Mouse (Mus musculus): ENCODE data around the gene Mau2. TPM values are rescaled to one million over a fixed set of nuclear protein-coding genes. Genes with fewer than 3 reads are reported as not detected.

Gene Mau2
- polyA plus RNA-seq, 1 experiment from 2014 or later: 44.8 TPM

- WGBS: 93% methylated on average over 4 of the region's 4 CpGs
- Histone ChIP-seq H3K36me3 (replicated peaks; ENCODE audit: control insufficient read depth, insufficient read depth, low read depth, low read length) (no peaks in the 10 kb centered on the region), H3K9me3 (replicated peaks; ENCODE audit: control insufficient read depth, low read length) (no peaks in the 10 kb centered on the region), H3K4me2 (ENCODE audit: low read depth, low read length) (no peak overlapping the region), H3K27me3 (ENCODE audit: control insufficient read depth, insufficient read depth, low read length) (no peaks in the 10 kb centered on the region), H3K27ac (replicated peaks; ENCODE audit: low read depth, low read length) (no peak overlapping the region), H3K4me3 (ENCODE audit: low read depth, low read length) (no peak overlapping the region), H3K9ac (replicated peaks; ENCODE audit: low read length) (no peak overlapping the region), H3K4me1 (ENCODE audit: control insufficient read depth, insufficient read depth, low read length) (peaks cover 2% of the 10 kb centered on the region; the same call in 1 of the 2 replicates)
- no peak for DNase-seq (ENCODE audit: low spot score)
- ATAC-seq (replicated peaks; ENCODE audit: insufficient number of reproducible peaks, low FRiP score, low TSS enrichment, low read depth): no peak
Measured at GRCm38 (mm10) chr8:69978456-69978855, 64.1 kb downstream of the Mau2 start.

- H3K36me3 ChIP-seq (replicated peaks; ENCODE audit: control insufficient read depth, insufficient read depth, low read depth, low read length): no peaks in the 10 kb centered on the region
- peak overlapping the region; percentile 13 for H3K27ac ChIP-seq (replicated peaks; ENCODE audit: low read depth, low read length)
Measured at GRCm38 (mm10) chr8:69974806-69975205, 67.7 kb downstream of the Mau2 start.

DNA sequence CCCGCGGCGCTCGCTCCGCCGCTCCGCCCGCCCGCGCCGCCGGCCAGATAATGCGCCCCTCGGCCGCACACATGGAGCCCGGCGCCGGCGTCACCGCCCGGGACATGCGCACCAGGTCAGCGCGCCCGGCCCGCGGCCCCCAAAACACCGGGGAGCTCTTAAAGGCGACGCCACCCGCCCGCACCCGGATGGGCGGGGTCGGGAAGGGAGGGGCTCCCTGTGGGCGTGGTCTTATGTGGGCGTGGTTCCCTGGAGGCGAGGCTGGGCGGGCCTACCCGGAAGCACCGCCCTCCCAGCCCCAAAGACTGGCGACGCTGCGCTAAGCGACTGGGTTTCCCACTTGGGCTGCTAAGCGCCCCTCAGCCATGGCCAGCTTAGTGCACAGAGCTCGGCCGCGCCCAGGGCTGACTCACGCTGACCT is 68.3 kb downstream of the Mau2 start:
- H3K36me3 ChIP-seq (replicated peaks; ENCODE audit: control insufficient read depth, insufficient read depth, low read depth, low read length): no peaks in the 10 kb centered on the region
- peak; percentile 95 for ATAC-seq (replicated peaks; ENCODE audit: insufficient number of reproducible peaks, low FRiP score, low TSS enrichment, low read depth)
- H3K9ac ChIP-seq (replicated peaks; ENCODE audit: low read length): peak overlapping the region; percentile 89
- H3K4me2 ChIP-seq (ENCODE audit: low read depth, low read length): peak overlapping the region; percentile 66
- H3K27me3 ChIP-seq (ENCODE audit: control insufficient read depth, insufficient read depth, low read length): no peaks in the 10 kb centered on the region
- H3K4me3 ChIP-seq (ENCODE audit: low read depth, low read length): peak overlapping the region; percentile 92
- peaks cover 10% of the 10 kb centered on the region for H3K4me1 ChIP-seq (ENCODE audit: control insufficient read depth, insufficient read depth, low read length)
- DNase-seq (ENCODE audit: low spot score): peak; percentile 95
- H3K9me3 ChIP-seq (replicated peaks; ENCODE audit: control insufficient read depth, low read length): no peaks in the 10 kb centered on the region
- under 1% methylated on average over 44 of the region's 50 CpGs for WGBS
- H3K27ac ChIP-seq (replicated peaks; ENCODE audit: low read depth, low read length): peak overlapping the region; percentile 79

More at GRCm38 (mm10) chr8:69974806-69975205, 67.7 kb downstream of the Mau2 start:
- ATAC-seq (replicated peaks; ENCODE audit: insufficient number of reproducible peaks, low FRiP score, low TSS enrichment, low read depth) (no peak), DNase-seq (ENCODE audit: low spot score) (no peak)
- H3K4me3 ChIP-seq (ENCODE audit: low read depth, low read length): peak overlapping the region; percentile 92
- peak overlapping the region; percentile 54 for H3K9ac ChIP-seq (replicated peaks; ENCODE audit: low read length)
- H3K4me2 ChIP-seq (ENCODE audit: low read depth, low read length): peak overlapping the region; percentile 66
- H3K27me3 ChIP-seq (ENCODE audit: control insufficient read depth, insufficient read depth, low read length): no peaks in the 10 kb centered on the region
- WGBS: 34% methylated on average over 5 of the region's 5 CpGs
- no peaks in the 10 kb centered on the region for H3K9me3 ChIP-seq (replicated peaks; ENCODE audit: control insufficient read depth, low read length)
- peaks cover 10% of the 10 kb centered on the region for H3K4me1 ChIP-seq (ENCODE audit: control insufficient read depth, insufficient read depth, low read length)

- peaks cover 10% of the 10 kb centered on the region for H3K4me1 ChIP-seq (ENCODE audit: control insufficient read depth, insufficient read depth, low read length)
- peak overlapping the region; percentile 92 for H3K4me3 ChIP-seq (ENCODE audit: low read depth, low read length)
- ATAC-seq (replicated peaks; ENCODE audit: insufficient number of reproducible peaks, low FRiP score, low TSS enrichment, low read depth) (peak; percentile 32; the same call in 1 of the 2 replicates), DNase-seq (ENCODE audit: low spot score) (peak; percentile 65)
- no peaks in the 10 kb centered on the region for H3K36me3 ChIP-seq (replicated peaks; ENCODE audit: control insufficient read depth, insufficient read depth, low read depth, low read length)
- peak overlapping the region; percentile 89 for H3K9ac ChIP-seq (replicated peaks; ENCODE audit: low read length)
- WGBS: under 1% methylated on average over 38 of the region's 68 CpGs
- H3K4me2 ChIP-seq (ENCODE audit: low read depth, low read length): peak overlapping the region; percentile 66
- no peaks in the 10 kb centered on the region for H3K27me3 ChIP-seq (ENCODE audit: control insufficient read depth, insufficient read depth, low read length)
- H3K9me3 ChIP-seq (replicated peaks; ENCODE audit: control insufficient read depth, low read length): no peaks in the 10 kb centered on the region
- H3K27ac ChIP-seq (replicated peaks; ENCODE audit: low read depth, low read length): peak overlapping the region; percentile 79
Measured at GRCm38 (mm10) chr8:69973442-69974161, 68.9 kb downstream of the Mau2 start.

- H3K9me3 ChIP-seq (replicated peaks; ENCODE audit: control insufficient read depth, low read length): no peaks in the 10 kb centered on the region
- peak overlapping the region; percentile 89 for H3K9ac ChIP-seq (replicated peaks; ENCODE audit: low read length)
- H3K4me1 ChIP-seq (ENCODE audit: control insufficient read depth, insufficient read depth, low read length): peaks cover 10% of the 10 kb centered on the region
- ATAC-seq (replicated peaks; ENCODE audit: insufficient number of reproducible peaks, low FRiP score, low TSS enrichment, low read depth): no peak
- 17% methylated on average over 7 of the region's 7 CpGs for WGBS
- peak overlapping the region; percentile 92 for H3K4me3 ChIP-seq (ENCODE audit: low read depth, low read length)
- H3K4me2 ChIP-seq (ENCODE audit: low read depth, low read length): peak overlapping the region; percentile 66
- H3K27ac ChIP-seq (replicated peaks; ENCODE audit: low read depth, low read length): no peak overlapping the region
- DNase-seq (ENCODE audit: low spot score): no peak
- H3K36me3 ChIP-seq (replicated peaks; ENCODE audit: control insufficient read depth, insufficient read depth, low read depth, low read length): no peaks in the 10 kb centered on the region
- H3K27me3 ChIP-seq (ENCODE audit: control insufficient read depth, insufficient read depth, low read length): no peaks in the 10 kb centered on the region
Measured at GRCm38 (mm10) chr8:69973063-69973441, 69.5 kb downstream of the Mau2 start.

GRCm38 (mm10) chr8:69970880-69971279 is 71.7 kb downstream of the Mau2 start:
- H3K4me2 ChIP-seq (ENCODE audit: low read depth, low read length): no peak overlapping the region
- DNase-seq (ENCODE audit: low spot score) (no peak), ATAC-seq (replicated peaks; ENCODE audit: insufficient number of reproducible peaks, low FRiP score, low TSS enrichment, low read depth) (no peak)
- WGBS: 89% methylated on average over 2 of the region's 2 CpGs
- H3K27ac ChIP-seq (replicated peaks; ENCODE audit: low read depth, low read length): no peak overlapping the region
- H3K9me3 ChIP-seq (replicated peaks; ENCODE audit: control insufficient read depth, low read length): no peaks in the 10 kb centered on the region
- H3K27me3 ChIP-seq (ENCODE audit: control insufficient read depth, insufficient read depth, low read length): no peaks in the 10 kb centered on the region
- H3K9ac ChIP-seq (replicated peaks; ENCODE audit: low read length): no peak overlapping the region
- H3K4me1 ChIP-seq (ENCODE audit: control insufficient read depth, insufficient read depth, low read length): peaks cover 10% of the 10 kb centered on the region
- H3K4me3 ChIP-seq (ENCODE audit: low read depth, low read length): no peak overlapping the region
- no peaks in the 10 kb centered on the region for H3K36me3 ChIP-seq (replicated peaks; ENCODE audit: control insufficient read depth, insufficient read depth, low read depth, low read length)

DNA sequence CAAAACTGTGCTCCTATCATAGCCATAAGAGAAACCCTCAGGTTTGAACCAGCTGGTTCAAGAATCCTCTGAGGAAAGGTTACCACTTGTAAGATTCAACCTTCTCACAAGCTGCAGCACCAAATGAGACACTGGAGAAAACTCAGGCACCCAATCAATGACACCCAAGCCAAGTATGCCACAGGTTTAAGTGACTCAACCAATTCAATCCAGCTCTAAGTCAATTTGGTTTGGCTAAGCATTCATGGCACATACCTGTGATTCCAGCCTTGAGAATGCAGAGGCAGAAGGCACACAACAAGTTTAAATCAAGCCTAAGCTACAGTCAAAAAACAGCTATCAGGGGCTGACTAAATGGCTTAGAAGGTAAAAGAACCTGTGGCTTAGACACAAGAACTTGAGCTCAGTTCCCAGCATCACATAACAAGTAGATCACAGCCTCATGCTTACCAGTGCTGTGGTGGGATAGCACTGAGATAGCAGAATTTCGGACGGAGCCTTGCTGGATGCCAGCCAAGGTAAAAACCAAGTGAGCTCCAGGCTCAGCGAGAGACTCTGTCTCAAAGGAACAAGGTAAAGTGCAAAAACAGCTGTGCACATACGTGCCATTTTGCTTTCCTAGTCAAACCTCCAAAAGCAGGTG is 75.1 kb downstream of the Mau2 start:
- ATAC-seq (replicated peaks; ENCODE audit: insufficient number of reproducible peaks, low FRiP score, low TSS enrichment, low read depth): no peak
- Histone ChIP-seq H3K4me1 (ENCODE audit: control insufficient read depth, insufficient read depth, low read length) (peaks cover 5% of the 10 kb centered on the region), H3K4me2 (ENCODE audit: low read depth, low read length) (no peak overlapping the region), H3K27ac (replicated peaks; ENCODE audit: low read depth, low read length) (no peak overlapping the region), H3K4me3 (ENCODE audit: low read depth, low read length) (no peak overlapping the region), H3K9ac (replicated peaks; ENCODE audit: low read length) (no peak overlapping the region), H3K36me3 (replicated peaks; ENCODE audit: control insufficient read depth, insufficient read depth, low read depth, low read length) (no peaks in the 10 kb centered on the region), H3K9me3 (replicated peaks; ENCODE audit: control insufficient read depth, low read length) (no peaks in the 10 kb centered on the region), H3K27me3 (ENCODE audit: control insufficient read depth, insufficient read depth, low read length) (no peaks in the 10 kb centered on the region)
- 86% methylated on average over 4 of the region's 4 CpGs for WGBS
- DNase-seq (ENCODE audit: low spot score): no peak
